Mouse (Mus musculus) small intestine, adult 2 months (tissue): ENCODE data around the gene Mecom.

Experiments
- CTCF ChIP-seq: fragments of 200-500 bp; IDR thresholded peaks from 2 replicates; pipeline ENCODE4 v1.5.1; 2012; ENCODE audit warnings: low read depth, mild to moderate bottlenecking, control low read depth, inconsistent platforms, low read length, moderate library complexity, mixed read lengths; ENCODE audit not compliant: insufficient replicate concordance, insufficient read length; ENCODE audit errors: extremely low read depth
- POLR2A ChIP-seq: fragments of 200-500 bp; IDR thresholded peaks from 2 replicates; pipeline ENCODE4 v1.6.1; 2012; ENCODE audit warnings: low read depth, mild to moderate bottlenecking, control low read depth, inconsistent platforms, low read length, moderate library complexity

GRCm38 (mm10) chr3:30371472-30371871, 176.3 kb downstream of the Mecom start:
- TF ChIP-seq CTCF (no peak), POLR2A (no peak)
